Mouse (Mus musculus) kidney, postnatal 10 days (tissue): ENCODE measurements at regions not wholly inside any gene's neighbourhood (a gene's known extent, or its start where the extent isn't known, plus 50 kb on each side); places are given as distances from the start of the nearest gene placed in this dataset.
A peak's percentile ranks its signal among the peaks of the same experiment; 100 is the strongest.

Experiments
- DNase-seq: peaks from one replicate; pipeline ENCODE4 v3.0.0; 2021; ENCODE audit warnings: mixed read lengths

GRCm38 (mm10) chr8:42614077-42614476, 527.2 kb downstream of the Triml1 start:
- peak; percentile 7 for DNase-seq

- DNase-seq: no peak
These were observed 544.6 kb downstream of the Triml1 start for GRCm38 (mm10) chr8:42596639-42597038.
